Mouse (Mus musculus): Measurements from ENCODE around the gene Spag6l. TPM values are rescaled to one million over a fixed set of nuclear protein-coding genes. Genes with fewer than 3 reads are reported as not detected.
"Not testable (repeated sequence)": the region's sequence is repeated elsewhere in the genome, so short reads cannot be mapped to it uniquely, and the experiment has no call there.

Gene Spag6l
- total RNA-seq (2022): 10 to 100 TPM in 3 of 4 experiments, 1 to 10 TPM in 1; 8.6 to 13.3 (median 11.1) TPM

DNA sequence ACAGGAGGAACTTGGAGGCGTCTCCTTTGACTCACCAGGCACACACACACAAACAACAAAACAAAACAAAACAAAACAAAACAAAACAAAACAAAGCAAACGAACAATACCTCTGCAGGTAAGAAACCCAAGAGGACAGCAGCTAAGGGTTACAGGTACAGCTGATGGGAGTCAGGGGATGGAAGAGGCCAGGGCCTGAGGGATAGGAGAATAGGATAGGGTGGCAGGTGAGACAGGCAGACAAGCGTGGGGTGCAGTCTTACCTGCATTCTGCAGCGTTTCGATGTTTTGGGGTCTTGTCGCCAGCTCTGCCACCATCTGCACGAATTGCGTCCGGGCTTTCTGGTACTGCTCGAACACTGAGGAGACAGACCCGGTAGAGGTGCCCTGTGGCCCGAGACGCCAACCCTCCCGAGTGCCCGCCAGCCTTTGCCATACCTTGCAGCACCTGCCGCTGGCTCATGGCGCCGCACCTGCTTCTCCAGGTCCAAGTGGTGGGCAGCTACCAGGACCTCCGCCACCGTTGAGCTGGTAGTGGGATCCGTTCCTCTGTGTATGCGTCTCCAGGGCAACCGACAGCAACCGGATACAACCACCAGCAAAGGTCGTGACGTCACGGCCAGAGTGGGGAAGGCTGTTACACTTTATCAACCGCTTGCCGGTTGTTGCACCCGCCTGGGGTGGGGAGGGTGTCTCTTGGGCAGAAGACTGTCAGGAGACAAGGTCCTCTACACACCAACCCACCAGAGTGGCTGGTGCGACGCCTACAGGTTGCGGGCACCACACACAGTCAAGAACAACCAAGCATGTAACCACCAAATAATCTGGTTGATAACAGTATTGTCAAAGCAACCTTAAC lies at the start of gene Spag6l:
Spag6l (minus strand) TSS at position 700 of the 859 bp plus-strand sequence.
- DNase-seq (ENCODE audit: low spot score in 2 of 2): peak; percentile 43 to 54

DNA sequence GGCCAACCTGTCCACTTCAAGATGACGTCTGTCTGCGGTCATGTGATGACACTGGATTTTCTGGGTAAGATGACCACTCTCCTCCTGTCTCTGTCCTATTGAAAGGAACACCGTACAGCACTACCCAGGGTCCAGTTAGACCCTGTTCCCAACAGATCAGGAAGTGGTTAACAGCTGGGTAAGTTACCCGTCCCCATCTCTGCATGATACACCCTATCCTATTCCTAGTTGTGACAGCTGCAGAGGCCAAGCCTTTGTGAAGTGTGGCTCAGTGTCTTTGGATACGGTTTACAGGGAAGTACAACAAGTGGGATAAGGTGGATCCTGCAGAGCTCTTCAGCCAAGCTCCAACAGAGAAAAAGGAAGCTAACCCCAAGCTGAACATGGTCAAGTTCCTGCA lies 49.8 kb upstream of the Spag6l start:
- no peak for DNase-seq (ENCODE audit: low spot score in 2 of 2)

DNA sequence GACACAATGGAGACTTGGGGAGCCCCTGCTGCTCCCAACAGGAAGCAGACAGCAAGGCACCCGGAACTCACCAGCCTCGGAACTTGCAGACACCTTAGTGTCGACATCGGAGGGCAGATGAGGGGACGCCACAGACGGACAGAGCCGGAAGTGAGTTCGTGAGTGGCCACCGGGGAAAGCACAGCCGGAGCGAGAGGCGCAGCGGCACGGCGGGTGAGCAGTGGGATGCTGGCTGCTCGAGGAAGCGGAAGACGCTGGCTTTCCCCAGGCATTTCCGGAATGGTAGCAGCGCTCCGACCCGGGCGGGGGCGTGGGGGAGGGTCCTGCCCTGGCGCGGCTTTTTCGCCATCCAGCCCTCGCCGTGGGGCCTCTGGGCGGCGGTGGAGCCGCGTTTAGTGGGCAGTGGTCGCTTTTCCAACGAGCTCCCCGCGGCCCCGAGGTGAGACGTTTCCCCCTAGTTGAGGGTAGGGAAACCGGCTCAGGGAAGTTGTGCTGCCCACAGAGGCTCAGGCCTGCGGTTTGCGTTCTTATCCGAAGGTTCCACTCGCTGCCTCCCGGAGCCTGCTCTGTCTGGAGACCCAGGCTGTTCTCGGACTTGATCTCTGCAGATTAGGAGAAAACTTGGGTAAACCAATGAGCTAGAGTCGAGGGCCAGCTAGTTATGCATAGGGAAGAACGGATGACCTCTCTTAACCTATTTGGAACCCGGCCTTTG lies 41.5 kb upstream of the Spag6l start, which contains the start of the genes Top3b and Vpreb1:
Top3b (plus strand) TSS at position 120 of the 715 bp plus-strand sequence.
Vpreb1 (minus strand) TSS at position 227 of the 715 bp plus-strand sequence.
- DNase-seq (ENCODE audit: low spot score in 2 of 2): peak; percentile 87 to 91

DNA sequence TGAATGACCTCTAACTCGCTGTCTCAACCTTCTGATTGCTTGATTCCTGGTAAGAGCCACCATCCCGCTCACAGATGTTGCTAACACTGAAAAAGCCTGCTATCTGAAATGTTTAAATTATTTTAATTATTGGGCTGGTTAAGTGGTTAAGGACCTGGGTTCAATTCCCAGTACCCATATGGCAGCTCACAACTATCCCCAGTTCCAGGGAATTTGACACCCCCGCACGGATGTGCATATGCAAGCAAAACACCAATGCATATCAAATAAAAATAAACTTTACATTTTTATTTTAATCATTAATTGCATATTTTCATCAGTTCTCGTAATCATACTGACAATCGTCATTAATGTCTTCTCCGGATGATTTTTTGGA lies 41.0 kb upstream of the Spag6l start:
- DNase-seq (ENCODE audit: low spot score in 2 of 2): no peak

DNA sequence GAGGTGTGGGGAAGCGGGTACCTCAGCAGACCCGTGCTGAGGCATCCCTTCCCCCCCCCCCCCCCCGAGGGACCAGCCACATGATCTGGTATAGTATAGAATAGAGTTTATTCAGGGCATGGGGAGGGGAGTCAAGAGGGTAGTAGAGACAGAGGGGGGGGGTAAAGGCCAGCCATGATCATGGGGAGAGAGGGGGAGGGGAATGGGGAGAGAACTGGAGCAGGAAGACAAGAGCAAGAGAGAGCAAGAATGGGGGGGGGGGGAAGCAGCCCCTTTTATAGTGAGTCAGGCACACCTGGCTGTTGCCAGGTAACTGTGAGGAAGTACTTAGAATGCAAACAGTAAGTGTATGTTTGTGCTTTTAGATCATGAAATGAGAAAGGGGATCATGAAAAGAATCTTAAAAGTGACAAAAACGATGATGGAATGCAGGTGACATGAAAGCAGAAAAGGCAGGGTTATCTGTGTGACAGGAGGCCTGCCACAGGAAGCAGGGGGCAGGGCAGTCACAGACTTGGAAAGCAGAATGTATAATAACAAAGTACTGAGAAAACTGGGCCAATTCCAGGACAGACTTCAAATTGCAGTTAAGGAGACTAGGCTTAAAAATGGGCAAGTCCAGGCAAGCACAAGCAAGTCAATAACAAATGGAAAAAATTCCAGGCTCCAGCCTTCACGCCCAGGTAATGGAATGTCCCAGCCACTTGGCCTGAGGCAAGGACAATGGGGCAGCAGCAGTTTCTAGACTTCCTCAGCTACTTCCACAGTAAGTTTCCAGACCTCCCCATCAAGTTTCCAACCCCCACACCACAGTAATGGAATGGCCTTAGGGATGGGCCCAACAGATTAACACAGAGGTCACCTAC lies 36.7 kb upstream of the Spag6l start:
- no peak for DNase-seq (ENCODE audit: low spot score in 2 of 2)

DNA sequence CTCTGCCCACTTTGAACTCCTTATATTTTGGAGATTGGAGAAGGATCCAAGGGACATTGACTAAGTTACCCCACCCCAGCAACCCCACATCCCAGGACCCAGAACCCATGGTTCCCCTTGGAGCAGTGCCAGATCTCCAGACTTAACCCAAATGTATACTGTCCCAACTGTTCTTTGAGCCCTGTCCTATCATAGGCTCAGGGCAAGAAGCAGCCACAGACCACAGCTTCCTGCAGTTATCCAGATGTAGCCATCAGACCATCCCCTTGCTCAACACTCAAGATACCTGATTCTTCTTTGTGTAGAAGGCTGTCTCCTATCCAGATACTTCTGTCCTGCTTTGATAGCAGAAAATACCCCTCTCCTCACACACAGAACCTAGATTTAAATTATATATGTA lies 36.0 kb upstream of the Spag6l start:
- no peak for DNase-seq (ENCODE audit: low spot score in 2 of 2)

DNA sequence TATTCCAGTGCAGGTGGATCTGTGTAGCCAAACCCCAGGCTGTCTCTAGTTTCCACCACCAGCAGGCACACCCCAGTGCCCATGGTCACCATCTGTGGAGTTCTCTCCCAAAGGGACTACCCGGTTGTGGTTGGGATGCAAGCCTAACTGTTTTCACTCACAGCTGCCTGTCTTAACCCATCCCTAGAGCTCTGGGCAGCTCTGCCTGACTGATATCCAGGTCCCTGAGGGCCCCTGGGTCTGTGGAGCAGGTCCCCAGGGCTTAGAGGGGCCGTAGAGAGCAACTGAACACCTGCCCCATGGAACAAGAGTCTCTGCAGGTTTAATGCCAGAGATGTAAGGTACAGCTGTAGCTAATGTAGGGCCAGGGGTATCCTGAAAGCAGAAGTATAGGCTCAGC lies 34.7 kb upstream of the Spag6l start, which contains the start of gene Igll1:
Igll1 (minus strand) TSS at position 8 of the 400 bp plus-strand sequence.
- no peak for DNase-seq (ENCODE audit: low spot score in 2 of 2)

DNA sequence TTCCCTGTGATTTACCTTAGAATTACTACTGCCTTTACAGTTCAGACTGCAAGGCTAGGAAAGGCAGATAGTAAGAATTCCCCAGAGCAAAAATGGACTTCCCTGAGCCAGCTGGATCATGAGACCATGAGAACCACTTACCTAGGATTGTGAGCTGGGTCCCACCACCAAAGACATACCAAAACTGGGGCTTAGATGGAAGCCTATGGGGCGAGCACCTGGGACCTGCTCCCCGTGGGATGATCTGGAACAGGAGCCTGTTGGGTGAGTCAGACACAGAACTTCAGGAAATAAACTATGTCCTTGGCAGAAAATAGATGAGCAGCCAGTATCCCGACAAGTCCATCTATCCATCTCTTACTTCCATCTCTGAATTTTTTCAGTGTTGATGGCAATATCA lies 33.0 kb upstream of the Spag6l start:
- DNase-seq (ENCODE audit: low spot score in 2 of 2): no peak

DNA sequence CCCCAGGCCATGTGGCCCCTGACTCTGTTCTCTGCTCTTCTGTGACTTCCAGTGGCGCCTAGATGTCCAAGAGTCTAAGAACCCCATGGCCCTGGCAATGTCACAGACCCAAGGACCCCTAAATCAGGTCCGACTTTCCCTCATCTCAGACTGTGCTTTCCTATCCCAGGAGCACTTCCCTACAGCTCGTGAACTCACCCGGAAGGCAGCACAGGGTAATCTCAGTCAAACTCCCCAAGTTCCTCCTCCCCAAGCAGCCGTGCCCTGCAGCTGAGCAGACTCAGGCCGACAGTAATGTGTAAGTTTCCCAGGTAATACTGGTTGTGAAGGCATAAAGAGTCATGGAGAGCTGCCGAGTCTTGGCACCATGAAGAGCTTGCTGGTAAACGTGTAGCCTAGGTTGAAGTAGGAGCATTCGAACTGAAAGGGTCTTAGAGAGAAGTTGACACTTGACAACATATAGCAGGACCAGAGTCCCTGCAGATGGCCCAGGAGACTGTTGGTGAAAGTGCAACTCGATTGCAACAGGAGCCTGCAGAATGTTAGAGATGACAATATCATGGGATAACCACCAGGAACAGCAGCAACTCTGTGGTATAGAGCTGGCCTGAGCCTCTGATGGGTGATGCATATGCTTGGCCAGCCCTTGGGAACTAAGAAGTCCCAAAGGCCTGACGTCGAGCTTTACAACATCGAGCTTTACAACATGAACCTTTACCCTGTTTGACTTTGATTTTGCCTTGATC lies 27.6 kb upstream of the Spag6l start:
- DNase-seq (ENCODE audit: low spot score in 2 of 2): no peak

DNA sequence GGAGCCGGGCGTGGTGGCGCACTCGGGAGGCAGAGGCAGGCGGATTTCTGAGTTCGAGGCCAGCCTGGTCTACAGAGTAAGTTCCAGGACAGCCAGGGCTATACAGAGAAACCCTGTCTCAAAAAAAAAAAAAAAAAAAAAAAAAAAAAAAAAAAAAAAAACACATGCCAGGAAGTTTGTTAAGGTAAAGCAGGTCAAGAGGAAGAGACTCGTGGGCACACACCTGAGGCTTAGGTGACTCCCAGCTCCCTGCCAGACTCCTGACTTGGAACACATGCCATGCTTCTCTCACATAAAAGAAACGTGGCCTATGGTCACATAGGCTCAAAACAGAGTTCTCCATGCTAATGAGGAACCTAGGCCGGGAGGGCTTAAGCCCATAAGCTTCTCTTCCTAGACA lies 26.8 kb upstream of the Spag6l start:
- not testable (repeated sequence) for DNase-seq (ENCODE audit: low spot score in 2 of 2)

DNA sequence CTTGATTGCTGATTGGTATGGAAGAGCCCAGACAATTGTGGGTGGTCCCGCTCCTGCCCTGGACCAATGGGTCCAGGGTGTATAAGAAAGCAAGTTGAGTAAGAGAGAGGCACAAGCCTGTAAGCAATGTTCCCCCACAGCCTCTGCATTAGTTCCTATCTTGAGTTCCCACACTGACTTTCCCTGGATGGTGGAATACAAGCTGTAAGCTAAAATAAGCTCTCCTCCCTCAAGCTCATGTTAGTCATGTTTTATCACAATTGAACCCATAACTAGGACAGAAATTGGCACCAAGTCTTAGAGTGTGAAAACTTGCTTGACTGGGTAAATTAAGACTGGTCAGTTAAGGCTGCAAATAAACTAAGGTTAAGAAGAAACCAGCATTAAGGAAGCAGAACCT lies 26.3 kb upstream of the Spag6l start:
- DNase-seq (ENCODE audit: low spot score in 2 of 2): no peak

DNA sequence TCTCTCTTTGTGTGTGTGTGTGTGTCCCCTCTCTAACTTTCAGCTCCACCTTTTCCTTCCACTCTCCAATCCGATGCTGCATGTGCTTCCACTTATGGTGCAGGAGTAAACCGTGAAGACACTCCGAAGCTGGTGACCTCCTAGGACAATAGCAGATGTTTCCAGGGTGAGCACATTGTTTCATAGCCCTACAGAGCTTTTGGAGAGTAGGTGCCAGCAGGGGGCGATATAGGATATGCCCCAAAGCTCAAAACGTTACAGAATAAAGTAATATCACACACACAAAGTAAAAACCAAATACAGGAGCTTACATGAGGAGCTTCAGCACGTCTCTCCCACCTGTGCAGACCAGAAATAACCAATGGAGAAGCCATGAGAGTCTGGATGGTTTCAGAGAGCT lies 25.6 kb upstream of the Spag6l start:
- peak in 1 of 2 experiments; percentile 62 for DNase-seq (ENCODE audit: low spot score in 2 of 2)

DNA sequence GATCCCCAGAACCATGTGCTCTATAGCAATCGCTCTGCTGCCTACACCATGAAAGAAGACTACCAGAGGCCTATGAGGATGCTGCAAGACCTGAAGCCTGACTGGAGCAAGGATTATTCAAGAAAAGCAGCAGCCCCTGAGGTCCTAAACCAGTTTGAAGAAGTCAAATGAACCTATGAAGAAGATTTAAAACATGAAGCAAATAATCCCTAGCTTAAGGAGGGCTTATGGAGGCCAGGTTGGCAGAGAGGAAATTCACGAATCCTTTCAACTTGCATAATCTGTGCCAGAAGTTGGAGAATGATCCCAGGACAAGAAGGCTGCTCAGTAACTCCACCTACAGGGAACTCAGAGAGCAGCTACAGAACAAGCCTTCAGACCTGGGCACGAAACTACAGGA lies 23.2 kb upstream of the Spag6l start:
- DNase-seq (ENCODE audit: low spot score in 2 of 2): no peak

DNA sequence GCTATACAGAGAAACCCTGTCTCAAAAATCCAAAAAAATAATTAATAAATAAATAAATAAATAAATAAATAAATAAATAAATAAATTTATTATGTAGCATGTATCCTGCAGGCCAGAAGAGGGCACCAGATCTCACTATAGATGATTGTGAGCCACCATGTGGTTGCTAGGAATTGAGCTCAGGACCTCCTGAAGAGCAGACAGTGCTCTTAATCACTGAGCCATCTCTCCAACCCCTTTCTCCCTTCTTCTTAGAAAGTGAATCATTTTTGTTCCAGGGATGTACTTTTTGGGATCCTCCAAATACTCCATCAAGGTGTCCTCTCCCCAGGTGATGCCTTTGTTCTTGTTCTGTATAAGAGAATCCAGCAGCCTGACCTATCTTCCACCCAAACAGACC lies 19.9 kb upstream of the Spag6l start:
- no peak for DNase-seq (ENCODE audit: low spot score in 2 of 2)

DNA sequence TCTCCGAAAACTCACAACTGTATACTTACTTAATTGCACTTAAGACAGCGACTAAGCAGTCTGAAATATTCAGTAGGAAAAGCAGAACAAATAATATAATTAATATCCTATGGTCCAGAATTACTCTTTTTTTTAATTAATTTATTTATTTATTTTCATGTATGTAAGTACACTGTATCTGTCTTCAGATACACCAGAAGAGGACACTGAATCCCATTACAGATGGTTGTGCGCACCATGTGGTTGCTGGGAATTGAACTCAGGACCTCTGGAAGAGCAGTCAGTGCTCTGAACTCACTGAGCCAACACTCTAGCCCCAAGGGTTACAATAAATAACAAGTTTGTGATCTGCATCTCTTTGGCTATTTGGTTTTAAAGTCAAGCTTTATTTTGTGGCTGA lies 415 bp upstream of the Spag6l start:
- DNase-seq (ENCODE audit: low spot score in 2 of 2): no peak

DNA sequence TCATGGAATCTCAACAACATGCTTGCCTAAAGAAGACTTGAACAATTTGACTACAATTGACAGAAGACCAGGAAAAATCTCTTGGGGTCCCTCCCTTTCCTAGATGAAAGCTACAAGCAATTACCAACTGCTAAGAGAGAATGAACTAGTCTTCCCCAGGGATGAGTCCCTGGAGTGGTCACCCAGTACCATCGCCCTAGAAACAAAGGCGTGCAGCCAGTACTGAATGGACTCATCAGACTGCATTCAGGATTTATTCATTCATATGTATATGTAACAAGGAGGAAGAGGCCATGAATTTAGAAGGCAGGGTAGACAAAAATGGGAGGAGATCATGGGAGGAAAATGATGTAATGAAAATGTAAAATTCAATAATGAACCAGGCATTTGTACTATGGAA lies 3.0 kb downstream of the Spag6l start:
- no peak for DNase-seq (ENCODE audit: low spot score in 2 of 2)

DNA sequence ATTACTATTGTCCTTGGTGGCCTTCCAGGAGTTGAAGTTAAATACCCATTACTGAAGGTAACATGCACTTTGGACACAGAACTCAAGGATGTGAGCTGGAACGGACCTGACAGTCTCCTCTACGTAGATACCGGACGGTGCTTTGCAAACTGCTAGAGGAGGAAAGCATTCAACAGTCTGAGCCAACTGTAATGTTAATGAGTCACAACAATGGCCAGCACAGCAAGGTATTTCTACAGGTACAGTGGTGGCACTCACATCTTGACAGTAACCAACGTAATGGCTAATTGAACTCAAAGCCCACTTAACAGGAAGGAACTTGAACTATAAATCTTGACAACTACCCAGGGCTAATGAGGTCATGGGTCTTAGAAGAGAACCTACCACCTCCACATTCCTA lies 3.8 kb downstream of the Spag6l start:
- DNase-seq (ENCODE audit: low spot score in 2 of 2): no peak

DNA sequence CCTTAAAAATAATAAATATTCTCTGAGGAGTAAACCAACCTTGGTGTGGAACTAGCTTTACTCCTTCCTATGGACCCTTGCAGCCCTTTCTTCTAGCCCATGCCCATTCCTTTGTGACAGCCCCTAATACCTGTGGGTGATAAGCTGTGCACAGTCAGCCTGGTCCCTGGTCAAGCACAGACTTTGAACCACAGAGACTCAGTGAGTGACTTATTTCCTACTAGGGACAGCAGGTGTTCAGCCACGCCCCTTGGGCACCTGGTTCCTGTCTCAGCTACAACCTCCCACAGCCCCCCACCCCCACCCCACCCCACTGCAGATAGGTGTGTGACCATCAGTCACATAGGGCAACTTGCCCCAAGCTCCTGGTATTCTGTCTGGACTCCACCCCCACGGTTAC lies 22.9 kb downstream of the Spag6l start:
- DNase-seq (ENCODE audit: low spot score in 2 of 2): no peak
